Mouse (Mus musculus): ENCODE measurements at regions not wholly inside any gene's neighbourhood (a gene's known extent, or its start where the extent isn't known, plus 50 kb on each side); places are given as distances from the start of the nearest gene placed in this dataset.

DNA sequence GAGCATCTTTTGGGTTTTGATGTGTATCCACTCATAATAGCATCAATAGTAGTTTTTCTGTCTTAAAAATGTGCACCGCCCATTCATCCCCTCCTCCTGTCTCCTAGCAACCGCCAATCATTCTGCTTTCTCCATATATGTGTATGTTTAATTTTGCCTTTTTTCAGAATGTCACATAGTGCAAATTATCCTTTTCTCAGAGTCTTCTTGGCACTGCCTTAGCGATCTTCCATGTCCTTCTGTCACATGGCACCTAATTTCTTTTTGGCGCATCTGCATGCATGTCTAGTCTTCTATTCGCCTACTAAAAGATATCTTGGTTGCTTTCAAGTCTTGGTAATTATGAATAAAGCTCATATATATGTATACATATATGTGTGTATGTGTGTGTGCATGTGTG is 573.0 kb downstream of the Gm19410 start:
- no peaks in the 10 kb centered on the region for H3K36me3 ChIP-seq
- no peak overlapping the region for H3K4me2 ChIP-seq
- no peaks in the 10 kb centered on the region for H3K9me3 ChIP-seq
- H3K27ac ChIP-seq (replicated peaks) = no peak overlapping the region
- 97% methylated on average over 5 of the region's 5 CpGs for WGBS
- no peaks in the 10 kb centered on the region for H3K27me3 ChIP-seq
- ATAC-seq (ENCODE audit: low FRiP score, low read depth) = no peak
- H3K9ac ChIP-seq = no peak overlapping the region
- 0 out of 2 replicates have a peak, but pooled peaks cover 2% of the 10 kb centered on the region for H3K4me1 ChIP-seq (replicated peaks)
- no peak overlapping the region for H3K4me3 ChIP-seq

- WGBS = 93% methylated on average over 6 of the region's 6 CpGs
Measured at GRCm38 (mm10) chr8:36339449-36339848, 573.9 kb downstream of the Gm19410 start.

GRCm38 (mm10) chr8:36340454-36340853 is 574.9 kb downstream of the Gm19410 start:
- ATAC-seq (ENCODE audit: low FRiP score, low read depth) = peak; percentile 48; the same call in 1 of the 2 replicates
- Histone ChIP-seq H3K36me3 (no peaks in the 10 kb centered on the region), H3K4me3 (no peak overlapping the region), H3K27me3 (no peaks in the 10 kb centered on the region), H3K4me1 (replicated peaks) (0 out of 2 replicates have a peak, but pooled peaks cover 2% of the 10 kb centered on the region), H3K4me2 (no peak overlapping the region), H3K27ac (replicated peaks) (0 out of 2 replicates have a peak overlapping the region, but pooled peaks have one; percentile 1), H3K9me3 (no peaks in the 10 kb centered on the region), H3K9ac (no peak overlapping the region)
- 73% methylated on average over 3 of the region's 3 CpGs for WGBS

More at GRCm38 (mm10) chr8:36339449-36339848, 573.9 kb downstream of the Gm19410 start:
- Histone ChIP-seq H3K27me3 (no peaks in the 10 kb centered on the region), H3K4me1 (replicated peaks) (0 out of 2 replicates have a peak, but pooled peaks cover 2% of the 10 kb centered on the region), H3K36me3 (no peaks in the 10 kb centered on the region), H3K9me3 (no peaks in the 10 kb centered on the region), H3K27ac (replicated peaks) (no peak overlapping the region), H3K4me3 (no peak overlapping the region), H3K9ac (no peak overlapping the region), H3K4me2 (no peak overlapping the region)
- no peak for ATAC-seq (ENCODE audit: low FRiP score, low read depth)

GRCm38 (mm10) chr8:36341965-36342364 is 576.4 kb downstream of the Gm19410 start:
- Histone ChIP-seq H3K9me3 (no peaks in the 10 kb centered on the region), H3K4me1 (replicated peaks) (0 out of 2 replicates have a peak, but pooled peaks cover 2% of the 10 kb centered on the region), H3K36me3 (no peaks in the 10 kb centered on the region), H3K4me3 (no peak overlapping the region), H3K4me2 (no peak overlapping the region), H3K27ac (replicated peaks) (no peak overlapping the region), H3K9ac (no peak overlapping the region), H3K27me3 (no peaks in the 10 kb centered on the region)
- WGBS = 41% methylated on average over 4 of the region's 4 CpGs
- no peak for ATAC-seq (ENCODE audit: low FRiP score, low read depth)

DNA sequence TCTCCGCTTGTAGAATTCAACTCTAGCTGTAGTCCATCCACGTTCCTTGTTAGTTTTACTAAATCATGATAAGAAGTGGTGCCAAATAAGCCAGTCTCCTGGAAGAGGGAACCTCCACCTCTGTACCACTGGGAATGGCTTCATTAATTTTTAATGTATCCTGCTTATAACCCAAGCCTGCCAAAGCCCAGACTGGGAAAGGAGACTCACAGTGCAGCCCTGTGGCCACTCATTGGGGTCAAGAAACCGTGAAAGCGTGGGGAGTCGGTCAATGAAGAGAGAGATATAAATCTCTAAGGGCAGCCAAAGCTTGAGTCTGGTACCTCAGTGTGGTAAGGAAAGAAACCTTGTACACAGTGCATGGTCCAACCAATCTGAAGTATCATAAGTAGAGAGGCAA is 577.1 kb downstream of the Gm19410 start:
- H3K4me2 ChIP-seq = no peak overlapping the region
- H3K27me3 ChIP-seq = no peaks in the 10 kb centered on the region
- 0 out of 2 replicates have a peak, but pooled peaks cover 2% of the 10 kb centered on the region for H3K4me1 ChIP-seq (replicated peaks)
- no peak for ATAC-seq (ENCODE audit: low FRiP score, low read depth)
- H3K9ac ChIP-seq = no peak overlapping the region
- H3K9me3 ChIP-seq = no peaks in the 10 kb centered on the region
- no peaks in the 10 kb centered on the region for H3K36me3 ChIP-seq
- WGBS = 72% methylated on average over 5 of the region's 5 CpGs
- no peak overlapping the region for H3K27ac ChIP-seq (replicated peaks)
- no peak overlapping the region for H3K4me3 ChIP-seq

GRCm38 (mm10) chr8:36346682-36347324 is 581.2 kb downstream of the Gm19410 start:
- no peaks in the 10 kb centered on the region for H3K4me1 ChIP-seq (replicated peaks)
- no peak overlapping the region for H3K4me2 ChIP-seq
- no peaks in the 10 kb centered on the region for H3K27me3 ChIP-seq
- ATAC-seq (ENCODE audit: low FRiP score, low read depth) = no peak
- no peak overlapping the region for H3K27ac ChIP-seq (replicated peaks)
- no peak overlapping the region for H3K4me3 ChIP-seq
- no peaks in the 10 kb centered on the region for H3K36me3 ChIP-seq
- no peaks in the 10 kb centered on the region for H3K9me3 ChIP-seq
- WGBS = 49% methylated on average over 7 of the region's 7 CpGs
- H3K9ac ChIP-seq = no peak overlapping the region

DNA sequence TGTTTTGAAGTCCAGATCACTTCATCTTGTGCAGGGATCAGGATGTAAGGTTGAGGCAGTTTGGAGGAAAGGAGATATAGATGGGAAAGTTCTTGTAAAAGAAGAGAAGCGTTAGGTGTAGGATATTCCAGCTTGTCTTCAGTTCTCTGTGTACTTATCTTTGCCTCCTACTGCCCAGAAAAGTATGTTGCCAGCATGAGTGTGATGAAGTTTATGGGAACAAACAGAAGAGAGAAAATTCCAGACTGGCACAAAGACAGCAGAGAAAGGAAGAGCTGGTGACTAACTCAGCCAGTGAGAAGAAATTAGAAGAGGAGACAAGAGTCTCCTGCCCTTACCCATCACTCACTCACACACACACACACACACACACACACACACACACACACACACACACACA is 582.5 kb downstream of the Gm19410 start:
- no peaks in the 10 kb centered on the region for H3K36me3 ChIP-seq
- H3K4me2 ChIP-seq = no peak overlapping the region
- WGBS = 90% methylated on average over 1 of the region's 1 CpGs
- ATAC-seq (ENCODE audit: low FRiP score, low read depth) = no peak
- no peaks in the 10 kb centered on the region for H3K27me3 ChIP-seq
- H3K9ac ChIP-seq = no peak overlapping the region
- H3K4me1 ChIP-seq (replicated peaks) = no peaks in the 10 kb centered on the region
- no peak overlapping the region for H3K27ac ChIP-seq (replicated peaks)
- H3K4me3 ChIP-seq = no peak overlapping the region
- H3K9me3 ChIP-seq = no peaks in the 10 kb centered on the region

DNA sequence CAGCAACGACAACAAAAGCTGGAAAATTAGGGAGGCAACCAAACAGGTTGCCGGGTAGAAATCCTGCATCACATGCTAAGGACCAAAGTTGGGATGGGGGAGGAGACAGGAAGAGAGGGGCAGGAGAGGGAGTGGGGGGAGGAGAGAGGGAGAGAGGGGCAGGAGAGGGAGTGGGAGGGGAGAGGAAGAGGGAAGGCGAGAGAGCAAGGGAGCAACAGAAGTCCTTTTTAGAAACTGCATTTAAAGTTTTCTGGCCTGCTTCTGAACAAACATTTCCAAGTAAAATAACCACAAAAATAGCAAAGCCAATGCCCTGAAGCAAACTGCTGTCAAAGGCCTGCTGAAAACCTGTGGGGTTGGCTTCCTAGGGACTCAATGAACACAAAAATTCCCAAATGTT is 589.3 kb downstream of the Gm19410 start:
- H3K9me3 ChIP-seq = no peaks in the 10 kb centered on the region
- 26% methylated on average over 3 of the region's 3 CpGs for WGBS
- no peak overlapping the region for H3K4me3 ChIP-seq
- ATAC-seq (ENCODE audit: low FRiP score, low read depth) = no peak
- H3K36me3 ChIP-seq = no peaks in the 10 kb centered on the region
- H3K27me3 ChIP-seq = no peaks in the 10 kb centered on the region
- H3K4me1 ChIP-seq (replicated peaks) = no peaks in the 10 kb centered on the region
- H3K27ac ChIP-seq (replicated peaks) = no peak overlapping the region
- H3K4me2 ChIP-seq = no peak overlapping the region
- H3K9ac ChIP-seq = no peak overlapping the region

GRCm38 (mm10) chr8:36358998-36359397 is 593.4 kb downstream of the Gm19410 start:
- Histone ChIP-seq H3K36me3 (no peaks in the 10 kb centered on the region), H3K9ac (no peak overlapping the region), H3K27ac (replicated peaks) (no peak overlapping the region), H3K4me2 (no peak overlapping the region), H3K9me3 (no peaks in the 10 kb centered on the region), H3K27me3 (no peaks in the 10 kb centered on the region), H3K4me3 (no peak overlapping the region), H3K4me1 (replicated peaks) (peaks cover 9% of the 10 kb centered on the region; the same call in 1 of the 2 replicates)
- no peak for ATAC-seq (ENCODE audit: low FRiP score, low read depth)
- WGBS = 85% methylated on average over 2 of the region's 2 CpGs

DNA sequence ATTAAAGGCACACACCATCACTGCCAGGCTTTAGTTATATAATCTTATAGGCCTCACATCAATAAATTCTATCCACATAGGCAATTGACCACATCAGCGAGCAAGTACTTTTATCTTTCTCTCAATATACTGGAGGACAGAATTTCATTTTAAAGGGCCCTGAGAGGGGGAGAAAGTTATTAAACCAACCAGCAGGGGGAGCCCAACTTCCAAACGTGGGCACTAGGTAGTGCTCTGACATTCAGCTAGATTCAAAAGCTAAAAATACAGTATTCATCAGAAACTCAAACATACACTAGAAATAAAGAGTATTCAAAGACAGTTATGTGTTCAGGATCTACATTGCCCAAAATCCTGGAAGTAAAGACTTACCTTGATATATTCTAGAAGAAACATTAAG is 595.7 kb downstream of the Gm19410 start:
- Histone ChIP-seq H3K4me2 (no peak overlapping the region), H3K36me3 (no peaks in the 10 kb centered on the region), H3K27ac (replicated peaks) (no peak overlapping the region), H3K27me3 (no peaks in the 10 kb centered on the region), H3K4me3 (no peak overlapping the region), H3K9me3 (no peaks in the 10 kb centered on the region), H3K9ac (no peak overlapping the region), H3K4me1 (replicated peaks) (peaks cover 13% of the 10 kb centered on the region; the same call in 1 of the 2 replicates)
- 17% methylated on average over 2 of the region's 2 CpGs for WGBS
- ATAC-seq (ENCODE audit: low FRiP score, low read depth) = 0 out of 2 replicates have a peak, but pooled peaks have one; percentile 59

DNA sequence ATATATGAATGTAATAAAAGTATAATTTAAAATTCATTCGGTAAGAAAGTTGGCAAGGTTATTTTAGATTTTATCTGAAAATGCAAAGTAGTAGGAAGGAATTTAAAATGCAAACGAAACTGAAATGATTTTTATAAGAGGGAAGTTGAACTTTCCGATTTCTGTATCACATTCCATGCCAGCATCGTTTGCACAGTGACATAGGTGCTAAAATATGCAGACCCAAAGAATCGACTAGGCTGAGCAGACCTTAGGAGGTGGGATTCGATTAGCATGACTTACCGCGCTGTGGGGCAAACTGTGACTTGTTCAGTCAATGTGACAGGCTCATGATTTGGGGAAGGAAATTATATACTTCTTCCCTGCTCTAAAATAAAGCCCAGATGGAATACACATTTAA is 596.2 kb downstream of the Gm19410 start:
- no peak for ATAC-seq (ENCODE audit: low FRiP score, low read depth)
- no peak overlapping the region for H3K27ac ChIP-seq (replicated peaks)
- peaks cover 13% of the 10 kb centered on the region; the same call in 1 of the 2 replicates for H3K4me1 ChIP-seq (replicated peaks)
- H3K9me3 ChIP-seq = no peaks in the 10 kb centered on the region
- no peak overlapping the region for H3K4me2 ChIP-seq
- H3K9ac ChIP-seq = no peak overlapping the region
- H3K4me3 ChIP-seq = no peak overlapping the region
- 60% methylated on average over 8 of the region's 8 CpGs for WGBS
- H3K36me3 ChIP-seq = no peaks in the 10 kb centered on the region
- H3K27me3 ChIP-seq = no peaks in the 10 kb centered on the region

- no peaks in the 10 kb centered on the region for H3K27me3 ChIP-seq
- no peak for ATAC-seq (ENCODE audit: low FRiP score, low read depth)
- no peak overlapping the region for H3K9ac ChIP-seq
- H3K36me3 ChIP-seq = no peaks in the 10 kb centered on the region
- WGBS = 56% methylated on average over 9 of the region's 9 CpGs
- H3K9me3 ChIP-seq = no peaks in the 10 kb centered on the region
- no peak overlapping the region for H3K27ac ChIP-seq (replicated peaks)
- H3K4me2 ChIP-seq = no peak overlapping the region
- no peak overlapping the region for H3K4me3 ChIP-seq
- H3K4me1 ChIP-seq (replicated peaks) = peaks cover 13% of the 10 kb centered on the region; the same call in 1 of the 2 replicates
Measured at GRCm38 (mm10) chr8:36363291-36363690, 597.7 kb downstream of the Gm19410 start.
